Mouse (Mus musculus) liver, embryonic 14.5 days (tissue): Measurements from ENCODE around the gene Reln.

ENCODE experiments used
- CTCF ChIP-seq: IDR thresholded peaks from 2 replicates; pipeline ENCODE4 v1.5.1; 2016; ENCODE audit warnings: antibody characterized with exemption, low read depth, control low read depth
- EP300 ChIP-seq: IDR thresholded peaks from 2 replicates; pipeline ENCODE4 v1.6.1; 2016; ENCODE audit warnings: antibody characterized with exemption, low read depth

GRCm38 (mm10) chr5:22311046-22311445, 33.5 kb downstream of the Reln start:
- TF ChIP-seq EP300 (no peak), CTCF (no peak)
